Mouse (Mus musculus) limb, embryonic 15.5 days (tissue): Measurements from ENCODE around the gene Tmem253. TPM values are rescaled to one million over a fixed set of nuclear protein-coding genes. Genes with fewer than 3 reads are reported as not detected.
A peak's percentile ranks its signal among the peaks of the same experiment; 100 is the strongest.

Source experiments
- ATAC-seq: fragments of 200-750 bp; cut with Nextera tagmentation; 2 replicates; pipeline ENCODE4 v1.8.0; 2017; ENCODE audit warnings: low read depth, moderate TSS enrichment; ENCODE audit not compliant: insufficient number of reproducible peaks, low FRiP score, low TSS enrichment
- H3K27ac ChIP-seq: fragments of 300-500 bp; sonication (generic); 2 replicates; pipeline ENCODE4 v1.5.1; 2015; ENCODE audit warnings: moderate library complexity, mild to moderate bottlenecking, inconsistent platforms
- H3K27me3 ChIP-seq: fragments of 300-500 bp; sonication (generic); 2 replicates; pipeline ENCODE4 v1.6.1; 2015; ENCODE audit warnings: inconsistent platforms
- H3K36me3 ChIP-seq: fragments of 300-500 bp; sonication (generic); 2 replicates; pipeline ENCODE4 v1.6.1; 2015; ENCODE audit warnings: inconsistent platforms
- H3K4me1 ChIP-seq: fragments of 300-500 bp; sonication (generic); 2 replicates; pipeline ENCODE4 v1.6.1; 2015; ENCODE audit warnings: inconsistent platforms
- H3K4me2 ChIP-seq: fragments of 300-500 bp; sonication (generic); 2 replicates; pipeline ENCODE4 v1.6.1; 2015; ENCODE audit warnings: mild to moderate bottlenecking, inconsistent platforms
- H3K4me3 ChIP-seq: fragments of 300-500 bp; sonication (generic); 2 replicates; pipeline ENCODE4 v1.5.1; 2015; ENCODE audit warnings: mild to moderate bottlenecking, inconsistent platforms
- H3K9ac ChIP-seq: fragments of 300-500 bp; sonication (generic); 2 replicates; pipeline ENCODE4 v1.6.1; 2015; ENCODE audit warnings: inconsistent platforms
- H3K9me3 ChIP-seq: fragments of 300-500 bp; sonication (generic); 2 replicates; pipeline ENCODE4 v1.6.1; 2016; ENCODE audit warnings: inconsistent platforms
- WGBS: fragments of 180-500 bp; shearing (Covaris S2); methylation state at CpG from one replicate; pipeline ENCODE4 v1.1.7; 2015; 5-methylcytosine and 5-hydroxymethylcytosine counted together
- polyA plus RNA-seq: library from polyadenylated mRNA; unstranded; fragments of >200 nt; fragmentation: Nextera tagmentation; extraction: Ambion mirVana; gene quantifications from 2 replicates; pipeline ENCODE4 v1.2.1, GENCODE M21; 2015

Tmem253 gene
- polyA plus RNA-seq, 1 experiment from 2014 or later: 0.29 TPM

GRCm38 (mm10) chr14:52018248-52019050, 3.0 kb downstream of the Tmem253 start:
- Histone ChIP-seq H3K4me2 (peak overlapping the region; percentile 55), H3K36me3 (no peaks in the 10 kb centered on the region), H3K27me3 (no peaks in the 10 kb centered on the region), H3K9ac (no peak overlapping the region), H3K4me1 (peaks cover 57% of the 10 kb centered on the region), H3K9me3 (no peaks in the 10 kb centered on the region), H3K4me3 (peak overlapping the region; percentile 66), H3K27ac (peak overlapping the region; percentile 99)
- WGBS: 84% methylated on average over 15 of the region's 15 CpGs
- no peak for ATAC-seq

- no peaks in the 10 kb centered on the region for H3K36me3 ChIP-seq
- H3K4me2 ChIP-seq: peak overlapping the region; percentile 55
- peak overlapping the region; percentile 81 for H3K9ac ChIP-seq
- H3K4me1 ChIP-seq: peaks cover 53% of the 10 kb centered on the region
- ATAC-seq: peak; percentile 0; the same call in 1 of the 2 replicates
- peak overlapping the region; percentile 66 for H3K4me3 ChIP-seq
- H3K9me3 ChIP-seq: no peaks in the 10 kb centered on the region
- WGBS: 28% methylated on average over 12 of the region's 12 CpGs
- H3K27me3 ChIP-seq: no peaks in the 10 kb centered on the region
- H3K27ac ChIP-seq: peak overlapping the region; percentile 99
Measured at GRCm38 (mm10) chr14:52019051-52019589, 3.7 kb downstream of the Tmem253 start.

DNA sequence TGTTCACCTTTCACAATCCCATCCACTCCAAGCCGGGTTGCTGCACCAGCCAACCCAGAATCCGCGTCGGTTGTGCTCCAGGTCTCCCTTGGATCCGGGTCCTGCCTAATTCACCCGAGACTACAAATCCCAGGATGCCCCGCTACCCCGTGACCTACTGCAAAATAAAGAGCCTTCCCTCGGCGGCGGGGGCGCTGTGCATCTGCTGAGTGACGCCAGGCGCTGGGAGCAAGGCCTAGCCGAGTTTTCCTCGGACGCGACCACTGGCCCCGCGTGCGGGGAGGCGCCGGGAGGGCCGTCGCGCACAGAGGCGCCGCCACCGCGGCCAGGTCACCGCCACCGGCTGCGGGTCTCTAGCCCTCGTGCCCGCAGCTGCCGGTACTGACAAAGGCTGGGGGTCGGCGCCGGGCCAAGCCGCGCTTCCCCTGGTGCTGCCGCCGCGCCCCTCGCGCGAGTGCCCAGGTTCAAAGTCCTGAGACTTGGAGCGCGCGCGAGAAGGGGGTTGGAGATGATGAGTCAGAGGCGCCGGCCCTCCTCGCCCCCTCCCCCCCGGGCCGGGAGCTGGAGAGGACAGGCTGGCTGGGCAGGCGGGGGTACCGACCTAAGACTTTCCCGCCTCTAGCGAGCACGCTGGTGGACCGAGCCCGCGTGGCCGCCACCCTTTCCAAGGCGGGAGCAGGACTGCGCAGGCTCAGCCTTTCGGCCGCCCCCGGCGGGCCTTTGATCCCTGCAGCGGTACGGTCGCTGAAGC, 4.3 kb downstream of the Tmem253 start:
- ATAC-seq: peak; percentile 91
- WGBS: under 1% methylated on average over 69 of the region's 74 CpGs
- H3K4me3 ChIP-seq: peak overlapping the region; percentile 66
- peak overlapping the region; percentile 55 for H3K4me2 ChIP-seq
- H3K27ac ChIP-seq: peak overlapping the region; percentile 99
- H3K9me3 ChIP-seq: no peaks in the 10 kb centered on the region
- H3K36me3 ChIP-seq: no peaks in the 10 kb centered on the region
- H3K4me1 ChIP-seq: peaks cover 53% of the 10 kb centered on the region
- H3K27me3 ChIP-seq: no peaks in the 10 kb centered on the region
- peak overlapping the region; percentile 81 for H3K9ac ChIP-seq

DNA sequence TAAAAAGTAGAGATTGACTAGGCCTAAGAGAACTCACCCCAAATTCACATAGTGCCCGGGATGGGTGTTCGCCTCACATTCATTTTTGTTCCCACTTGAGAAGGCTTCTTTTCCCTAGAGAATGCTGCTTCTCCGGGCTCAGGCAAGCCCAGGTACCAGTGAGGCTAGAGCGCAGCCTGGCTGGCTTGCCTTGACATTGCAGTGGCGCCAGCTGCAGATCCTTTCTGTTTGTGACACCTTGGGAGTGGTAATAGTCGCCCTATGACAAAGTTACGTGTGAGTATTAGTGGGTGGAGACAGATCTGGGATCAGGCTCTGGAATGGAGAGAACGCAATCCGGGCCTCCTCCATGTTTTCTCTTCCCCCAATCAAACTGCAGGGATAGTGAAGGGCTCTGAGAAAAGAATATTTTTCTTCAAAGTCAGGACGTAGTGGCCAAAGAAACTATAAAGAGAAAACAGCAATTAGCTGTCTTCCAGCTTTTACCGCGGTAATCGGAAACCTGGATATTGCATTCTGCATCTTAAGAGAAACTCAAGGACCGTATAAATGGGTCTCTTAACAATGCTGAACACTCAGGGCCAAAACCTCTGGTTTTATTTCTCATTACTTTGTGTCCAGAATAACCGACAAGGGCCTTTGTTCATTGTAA, 5.2 kb downstream of the Tmem253 start, which contains the start of gene Zfp219:
TSS of gene Zfp219 (minus strand) at position 248 of the 652 bp plus-strand sequence.
- H3K4me3 ChIP-seq: peak within 1 kb of the TSS; percentile 66
- H3K27ac ChIP-seq: peak within 1 kb of the TSS; percentile 99
- no peaks in the 10 kb centered on the region for H3K9me3 ChIP-seq
- H3K27me3 ChIP-seq: no peaks in the 10 kb centered on the region
- H3K4me2 ChIP-seq: peak within 1 kb of the TSS; percentile 55
- WGBS: 4% methylated on average over 15 of the region's 15 CpGs
- ATAC-seq: peak; percentile 46; the same call in 1 of the 2 replicates
- no peaks in the 10 kb centered on the region for H3K36me3 ChIP-seq
- H3K9ac ChIP-seq: peak within 1 kb of the TSS; percentile 81
- peaks cover 47% of the 10 kb centered on the region for H3K4me1 ChIP-seq

- ATAC-seq: no peak
- WGBS: 63% methylated on average over 4 of the region's 4 CpGs
- H3K36me3 ChIP-seq: no peaks in the 10 kb centered on the region
- peak overlapping the region; percentile 55; the same call in 1 of the 2 replicates for H3K4me2 ChIP-seq
- no peaks in the 10 kb centered on the region for H3K9me3 ChIP-seq
- peak overlapping the region; percentile 99 for H3K27ac ChIP-seq
- H3K4me1 ChIP-seq: peaks cover 42% of the 10 kb centered on the region
- peak overlapping the region; percentile 66 for H3K4me3 ChIP-seq
- H3K27me3 ChIP-seq: no peaks in the 10 kb centered on the region
- no peak overlapping the region for H3K9ac ChIP-seq
Measured at GRCm38 (mm10) chr14:52021138-52021529, 5.7 kb downstream of the Tmem253 start.

DNA sequence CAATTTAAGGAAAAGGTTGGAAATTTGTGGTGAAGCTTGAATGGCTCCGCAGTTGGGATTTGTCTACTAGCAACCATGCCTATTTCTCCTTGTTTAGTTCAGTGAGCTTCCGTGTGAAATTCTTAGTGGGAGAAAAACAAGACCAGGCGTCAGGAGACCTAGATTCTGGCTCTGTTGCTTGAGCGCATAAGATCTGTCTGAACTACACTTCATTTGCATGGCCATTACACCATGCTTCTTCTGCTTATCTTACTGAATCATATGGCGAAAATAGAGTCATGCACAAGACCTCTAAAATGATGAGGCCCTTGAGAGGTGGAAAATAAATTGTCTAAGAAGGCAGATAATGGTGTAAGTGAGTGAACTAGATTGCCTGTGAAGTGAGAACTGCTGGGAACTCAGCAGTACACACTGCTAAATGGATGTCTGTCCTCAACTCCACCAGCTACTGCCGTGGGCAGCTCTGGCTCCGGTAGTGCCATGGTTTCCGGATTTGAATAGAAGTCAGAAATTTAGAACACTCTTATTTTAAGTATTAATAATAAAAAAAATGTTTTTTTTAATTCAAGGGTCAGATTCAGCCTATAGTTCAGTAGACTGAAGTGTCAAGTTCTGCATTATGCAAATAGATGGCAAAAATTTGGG, 6.2 kb downstream of the Tmem253 start:
- Histone ChIP-seq H3K9me3 (no peaks in the 10 kb centered on the region), H3K36me3 (no peaks in the 10 kb centered on the region), H3K4me3 (no peak overlapping the region), H3K27ac (peak overlapping the region; percentile 99), H3K4me1 (peaks cover 37% of the 10 kb centered on the region), H3K4me2 (no peak overlapping the region), H3K9ac (no peak overlapping the region), H3K27me3 (no peaks in the 10 kb centered on the region)
- ATAC-seq: no peak
- WGBS: 85% methylated on average over 8 of the region's 8 CpGs

DNA sequence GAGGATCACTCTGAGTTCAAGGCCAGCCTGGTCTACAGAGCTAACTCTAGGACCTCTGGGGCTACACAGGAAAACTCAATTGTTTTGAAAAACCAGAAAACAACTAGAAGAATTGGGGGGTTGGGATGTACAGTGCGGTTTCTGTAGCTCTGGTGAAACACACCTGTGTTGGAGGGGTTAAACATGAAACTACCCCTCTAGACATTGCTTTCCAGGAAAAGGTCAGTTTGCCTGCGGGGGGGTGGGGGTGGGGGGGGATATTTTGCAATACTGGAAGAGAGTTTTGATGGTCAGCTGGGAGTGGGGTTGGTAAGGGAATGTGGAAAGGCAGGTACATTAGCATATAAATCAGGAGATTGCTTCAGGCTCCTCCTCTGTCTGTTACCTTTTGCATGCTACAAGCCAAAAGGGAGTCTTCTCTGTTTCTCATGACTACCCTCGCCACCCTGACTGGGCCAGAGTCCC, 6.8 kb downstream of the Tmem253 start:
- H3K9ac ChIP-seq: no peak overlapping the region

GRCm38 (mm10) chr14:52022709-52023459, 7.4 kb downstream of the Tmem253 start:
- peak overlapping the region; percentile 48 for H3K4me2 ChIP-seq
- H3K36me3 ChIP-seq: no peaks in the 10 kb centered on the region
- H3K9me3 ChIP-seq: no peaks in the 10 kb centered on the region
- H3K27ac ChIP-seq: peak overlapping the region; percentile 86
- no peak overlapping the region for H3K9ac ChIP-seq
- H3K27me3 ChIP-seq: no peaks in the 10 kb centered on the region
- WGBS: 5% methylated on average over 23 of the region's 23 CpGs
- H3K4me1 ChIP-seq: peaks cover 37% of the 10 kb centered on the region
- peak overlapping the region; percentile 32 for H3K4me3 ChIP-seq
- peak; percentile 67 for ATAC-seq

More for the DNA sequence above, 6.8 kb downstream of the Tmem253 start:
- Histone ChIP-seq H3K4me2 (peak overlapping the region; percentile 48), H3K36me3 (no peaks in the 10 kb centered on the region), H3K9me3 (no peaks in the 10 kb centered on the region), H3K4me1 (peaks cover 37% of the 10 kb centered on the region), H3K4me3 (no peak overlapping the region; the same call in 1 of the 2 replicates), H3K27me3 (no peaks in the 10 kb centered on the region), H3K27ac (peak overlapping the region; percentile 86)
- WGBS: 63% methylated on average over 3 of the region's 3 CpGs
- no peak for ATAC-seq

DNA sequence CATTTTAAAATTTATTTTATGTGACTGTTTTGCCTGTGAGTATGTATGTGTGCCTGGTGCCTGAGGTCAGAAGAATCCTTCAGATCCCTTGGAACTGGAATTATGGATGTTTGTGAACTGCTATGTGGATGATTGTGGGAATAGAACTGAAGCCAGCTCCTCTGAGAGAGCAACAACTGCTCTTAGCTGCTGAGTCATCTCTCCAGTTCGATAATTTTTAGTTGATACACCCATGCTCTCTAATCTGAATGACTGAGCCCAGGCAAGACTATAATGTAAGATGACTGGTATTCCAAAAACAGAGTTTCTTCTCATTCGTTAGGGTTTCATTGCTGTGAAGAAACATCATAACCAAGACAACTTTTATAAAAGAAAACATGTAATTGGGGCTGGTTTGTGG, 8.7 kb downstream of the Tmem253 start:
- no peak overlapping the region for H3K4me2 ChIP-seq
- no peak overlapping the region for H3K4me3 ChIP-seq
- H3K36me3 ChIP-seq: no peaks in the 10 kb centered on the region
- H3K27ac ChIP-seq: no peak overlapping the region
- H3K4me1 ChIP-seq: peaks cover 28% of the 10 kb centered on the region
- H3K27me3 ChIP-seq: no peaks in the 10 kb centered on the region
- no peaks in the 10 kb centered on the region for H3K9me3 ChIP-seq
- no peak for ATAC-seq
- H3K9ac ChIP-seq: no peak overlapping the region
- WGBS: 79% methylated on average over 2 of the region's 2 CpGs

- no peaks in the 10 kb centered on the region for H3K36me3 ChIP-seq
- H3K27ac ChIP-seq: no peak overlapping the region
- no peak for ATAC-seq
Measured at GRCm38 (mm10) chr14:52026342-52026741, 10.9 kb downstream of the Tmem253 start.

More at GRCm38 (mm10) chr14:52026342-52026741, 10.9 kb downstream of the Tmem253 start:
- Histone ChIP-seq H3K4me3 (no peak overlapping the region), H3K4me1 (peaks cover 19% of the 10 kb centered on the region), H3K4me2 (no peak overlapping the region), H3K27me3 (no peaks in the 10 kb centered on the region), H3K9ac (no peak overlapping the region), H3K9me3 (no peaks in the 10 kb centered on the region)
- 83% methylated on average over 4 of the region's 4 CpGs for WGBS
